Mouse (Mus musculus) B cell, adult 2 months (primary cell): ENCODE measurements around the gene Ugt1a9.
A peak's percentile ranks its signal among the peaks of the same experiment; 100 is the strongest.
"Not testable (repeated sequence)": the region's sequence is repeated elsewhere in the genome, so short reads cannot be mapped to it uniquely, and the experiment has no call there.

Experiments
- DNase-seq, 2 experiments: peaks; one replicate each; pipeline ENCODE4 v3.0.0; 2022

Ugt1a9 gene

DNA sequence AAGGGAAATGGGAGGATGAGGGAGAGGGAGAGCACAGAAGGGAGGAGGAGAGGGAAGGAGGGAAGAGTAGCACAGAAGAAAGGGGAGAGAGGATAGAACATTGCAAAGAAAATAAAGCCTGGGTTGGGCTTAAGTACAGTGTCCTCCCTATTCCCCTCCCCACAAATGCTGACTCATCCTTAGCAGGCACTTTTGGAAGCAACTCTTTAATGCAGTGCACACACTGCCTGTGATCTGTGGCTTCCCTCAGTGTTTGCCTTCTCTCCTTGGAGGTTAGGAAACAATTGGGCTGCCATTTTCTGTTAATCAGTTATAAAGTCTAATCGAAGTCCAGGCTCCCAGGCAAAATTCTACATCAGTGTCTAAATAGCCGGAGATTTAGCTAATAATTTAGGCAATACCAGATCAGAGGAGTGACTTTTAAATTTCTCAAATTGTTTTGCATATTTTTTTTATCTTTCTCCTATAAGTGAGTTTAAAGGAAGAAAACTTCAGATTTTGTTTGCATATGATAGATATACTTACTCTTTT, 38.5 kb downstream of the Ugt1a9 start:
- not testable (repeated sequence) for DNase-seq

DNA sequence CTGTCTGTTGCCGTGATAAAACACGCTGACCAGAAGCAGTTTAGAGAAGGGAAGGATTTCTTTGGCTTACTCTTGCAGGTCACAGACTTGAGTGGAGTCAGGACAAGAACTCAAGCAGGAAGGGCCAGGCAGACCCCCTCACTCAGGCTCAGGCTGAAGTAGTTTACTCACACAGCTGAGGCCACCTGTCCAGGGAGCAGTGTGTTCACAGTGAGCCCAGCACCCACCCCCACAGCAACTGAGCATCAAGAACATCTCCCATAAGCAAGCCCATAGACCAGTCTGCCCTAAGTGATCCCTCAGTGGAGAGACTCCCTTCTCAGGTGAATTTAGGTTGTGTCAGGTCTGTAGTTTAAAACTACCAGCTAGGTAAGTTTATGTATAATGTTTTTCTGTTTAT, 39.0 kb downstream of the Ugt1a9 start:
- DNase-seq: not testable (repeated sequence)

- not testable (repeated sequence) for DNase-seq
Observed at GRCm38 (mm10) chr1:88112769-88113168, 42.2 kb downstream of the Ugt1a9 start.

DNA sequence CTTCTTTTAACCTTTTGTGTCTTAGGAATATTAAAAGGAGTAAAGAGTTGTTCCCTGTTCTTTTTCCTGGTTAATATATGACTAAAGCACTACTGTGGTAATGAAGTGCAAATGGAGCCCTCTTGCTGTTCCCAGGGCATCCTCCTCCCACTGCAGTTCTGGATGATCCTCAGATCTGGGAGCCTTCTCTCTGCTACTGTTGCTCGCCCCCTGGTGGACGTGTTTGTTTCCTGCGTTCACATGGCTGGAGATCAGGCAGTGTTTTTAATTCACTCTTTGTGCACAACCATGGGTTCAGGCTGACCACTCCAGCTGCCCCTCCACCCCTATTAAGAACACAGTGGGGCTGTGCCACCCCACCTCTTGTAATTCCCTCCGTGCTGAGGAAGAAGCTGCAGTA, 50.0 kb downstream of the Ugt1a9 start:
- DNase-seq: not testable (repeated sequence)

GRCm38 (mm10) chr1:88121521-88121920, 50.9 kb downstream of the Ugt1a9 start:
- DNase-seq: not testable (repeated sequence)

GRCm38 (mm10) chr1:88125827-88126360, 55.3 kb downstream of the Ugt1a9 start:
- DNase-seq: not testable (repeated sequence)

- DNase-seq: not testable (repeated sequence)
Observed at GRCm38 (mm10) chr1:88129091-88129490, 58.5 kb downstream of the Ugt1a9 start.

DNA sequence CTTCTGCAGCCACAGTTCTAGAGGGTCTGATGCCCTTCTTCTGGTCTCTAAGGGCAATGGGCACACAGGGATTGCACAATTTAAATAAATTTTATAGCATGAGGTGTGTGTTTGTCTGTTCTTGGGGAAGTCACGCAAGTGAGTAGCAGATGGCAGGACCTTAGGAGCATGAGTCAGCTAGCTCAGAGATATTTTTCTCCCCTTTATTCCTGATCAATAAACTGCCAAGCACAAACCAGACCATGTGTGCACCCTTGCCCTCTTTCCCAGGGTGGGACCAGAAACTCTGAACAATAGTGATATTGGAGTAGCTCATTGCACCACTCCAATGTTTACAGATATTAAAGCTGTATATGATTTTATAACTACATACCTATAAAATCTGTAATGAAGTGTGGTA, 59.6 kb downstream of the Ugt1a9 start:
- DNase-seq: not testable (repeated sequence)

- DNase-seq: no peak
Observed at GRCm38 (mm10) chr1:88133908-88134456, 63.4 kb downstream of the Ugt1a9 start.

GRCm38 (mm10) chr1:88134457-88135011, 63.9 kb downstream of the Ugt1a9 start, which contains the start of gene Ugt1a6a:
Gene Ugt1a6a, plus strand, starts transcription at chr1:88134809.
- not testable (repeated sequence) for DNase-seq

DNA sequence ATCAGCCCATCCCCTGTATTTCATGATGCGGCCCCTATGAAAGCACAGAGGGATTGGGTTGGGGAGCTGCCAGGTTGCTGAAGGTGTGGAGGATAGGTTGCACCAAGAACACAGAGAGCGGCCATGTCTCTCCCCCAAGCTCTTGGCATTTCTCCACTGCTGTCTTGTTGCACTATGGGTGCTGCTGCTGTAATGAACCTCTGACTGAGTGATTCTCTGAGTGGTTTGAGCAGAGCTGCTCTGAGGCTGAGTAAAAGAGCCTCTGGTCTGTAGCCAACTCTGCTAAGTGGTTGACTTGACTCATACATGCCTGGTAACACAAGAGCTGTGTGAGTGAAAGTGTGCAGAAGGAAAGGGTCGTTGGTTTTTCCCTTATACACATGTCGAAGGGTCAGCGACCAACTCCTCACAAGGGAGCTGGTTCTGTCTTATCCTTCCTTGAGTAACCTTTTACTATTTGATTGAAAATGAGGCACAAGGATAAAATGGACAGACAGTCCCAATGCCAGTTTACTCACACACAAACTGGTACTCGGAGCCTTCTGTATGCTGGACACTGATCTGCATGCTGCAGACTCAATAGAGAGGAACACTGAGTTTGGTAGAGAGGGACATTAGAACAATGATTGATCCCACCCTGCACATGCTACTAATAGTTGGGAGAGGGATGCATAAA, 64.8 kb downstream of the Ugt1a9 start:
- DNase-seq: not testable (repeated sequence)

DNA sequence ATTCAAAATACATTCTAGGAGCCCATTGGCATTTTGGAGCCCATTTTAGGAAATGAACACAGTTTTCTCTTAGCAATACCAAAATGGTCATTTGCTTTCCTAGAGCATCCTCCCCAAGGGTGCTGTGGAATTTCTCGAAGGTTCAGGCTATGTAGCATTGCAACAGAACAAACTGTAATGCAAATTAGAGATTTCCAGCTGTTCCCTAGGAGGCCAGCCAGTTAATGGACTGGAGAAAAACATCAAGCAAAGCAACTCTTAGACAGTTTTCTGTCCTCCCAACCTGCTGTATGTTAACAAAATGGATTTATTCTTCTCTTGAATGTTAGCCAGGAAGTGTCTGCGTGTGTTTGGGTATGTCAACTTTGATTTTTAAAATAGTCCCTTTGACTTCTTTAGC, 66.0 kb downstream of the Ugt1a9 start:
- no peak for DNase-seq

GRCm38 (mm10) chr1:88137264-88137663, 66.7 kb downstream of the Ugt1a9 start:
- no peak for DNase-seq

DNA sequence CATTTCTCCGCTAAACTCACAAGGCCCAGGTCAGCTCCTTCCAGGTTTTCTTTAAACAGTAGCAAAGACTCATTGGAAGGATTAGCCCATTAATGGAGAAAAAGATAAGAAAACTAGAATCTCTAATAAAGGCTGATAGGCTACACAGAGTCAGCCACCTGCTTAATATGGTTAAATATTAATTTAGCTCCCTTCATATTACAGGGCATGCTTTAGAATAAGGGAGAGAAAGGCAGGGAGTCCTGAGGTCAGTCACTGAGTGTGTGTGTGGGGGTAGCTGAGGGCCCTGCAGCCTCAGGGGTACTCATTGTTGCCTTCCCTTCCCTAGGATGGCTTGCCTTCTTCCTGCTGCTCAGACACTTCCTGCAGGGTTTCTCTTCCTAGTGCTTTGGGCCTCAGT, 67.5 kb downstream of the Ugt1a9 start:
- DNase-seq: no peak

- DNase-seq: not testable (repeated sequence)
Observed at GRCm38 (mm10) chr1:88140492-88140891, 69.9 kb downstream of the Ugt1a9 start.

DNA sequence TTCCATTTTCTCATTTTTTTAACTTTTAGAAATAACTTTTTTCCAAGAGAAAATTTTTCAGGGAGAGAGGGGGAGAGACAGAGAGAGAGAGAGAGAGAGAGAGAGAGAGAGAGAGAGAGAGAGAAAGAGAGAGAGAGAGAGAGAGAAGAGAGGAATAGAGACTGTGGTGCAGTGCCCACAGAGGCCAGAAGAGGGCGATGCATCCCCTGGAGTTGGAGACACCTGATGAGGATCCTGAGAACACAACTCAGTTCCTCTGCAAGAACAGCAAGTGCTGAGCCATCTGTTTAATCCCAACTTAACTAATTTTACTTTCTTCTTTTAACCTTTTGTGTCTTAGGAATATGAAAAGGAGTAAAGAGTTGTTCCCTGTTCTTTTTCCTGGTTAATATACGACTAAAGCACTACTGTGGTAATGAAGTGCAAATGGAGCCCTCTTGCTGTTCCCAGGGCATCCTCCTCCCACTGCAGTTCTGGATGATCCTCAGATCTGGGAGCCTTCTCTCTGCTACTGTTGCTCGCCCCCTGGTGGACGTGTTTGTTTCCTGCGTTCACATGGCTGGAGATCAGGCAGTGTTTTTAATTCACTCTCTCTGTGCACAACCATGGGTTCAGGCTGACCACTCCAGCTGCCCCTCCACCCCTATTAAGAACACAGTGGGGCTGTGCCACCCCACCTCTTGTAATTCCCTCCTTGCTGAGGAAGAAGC, 73.5 kb downstream of the Ugt1a9 start:
- DNase-seq: peak; percentile 62 to 64

- DNase-seq: peak in 1 of 2 experiments; percentile 3
Observed at GRCm38 (mm10) chr1:88145278-88145677, 74.7 kb downstream of the Ugt1a9 start.

GRCm38 (mm10) chr1:88150133-88150532, 79.5 kb downstream of the Ugt1a9 start:
- not testable (repeated sequence) for DNase-seq

DNA sequence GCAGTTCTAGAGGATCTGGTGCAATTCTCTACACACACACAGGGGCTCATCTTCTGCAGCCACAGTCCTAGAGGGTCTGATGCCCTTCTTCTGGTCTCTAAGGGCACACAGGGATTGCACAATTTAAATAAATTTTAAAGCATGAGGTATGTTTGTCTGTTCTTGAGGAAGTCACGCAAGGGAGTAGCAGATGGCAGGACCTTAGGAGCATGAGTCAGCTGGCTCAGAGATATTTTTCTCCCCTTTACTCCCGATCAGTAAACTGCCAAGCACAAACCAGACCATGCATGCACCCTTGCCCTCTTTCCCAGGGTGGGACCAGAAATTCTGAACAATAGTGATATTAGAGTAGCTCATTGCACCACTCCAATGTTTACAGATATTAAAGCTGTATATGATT, 87.8 kb downstream of the Ugt1a9 start:
- DNase-seq: no peak

DNA sequence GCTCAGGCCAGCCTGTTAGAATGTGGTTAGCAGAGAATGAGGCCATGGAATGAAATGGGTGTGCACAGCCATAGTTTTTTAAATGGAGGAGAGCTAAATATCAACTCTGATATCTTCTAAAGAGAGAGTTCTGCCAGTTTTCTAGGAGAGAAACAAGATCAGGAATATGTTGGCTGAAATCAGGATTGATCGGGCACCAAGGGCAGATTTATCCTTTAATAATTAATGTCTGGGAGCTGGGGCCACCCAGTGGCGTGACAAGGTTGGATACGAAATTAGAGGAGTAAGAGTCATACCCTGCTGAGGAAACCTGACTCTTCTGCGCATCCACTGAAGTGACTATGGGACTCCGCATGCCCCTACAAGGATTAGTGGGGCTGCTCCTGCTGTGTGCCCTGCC, 95.1 kb downstream of the Ugt1a9 start, which contains the start of gene Ugt1a5:
Gene Ugt1a5, plus strand, starts transcription at position 302 of the 400 bp plus-strand sequence.
- DNase-seq: no peak

- not testable (repeated sequence) for DNase-seq
Observed at GRCm38 (mm10) chr1:88172190-88172589, 101.6 kb downstream of the Ugt1a9 start.

DNA sequence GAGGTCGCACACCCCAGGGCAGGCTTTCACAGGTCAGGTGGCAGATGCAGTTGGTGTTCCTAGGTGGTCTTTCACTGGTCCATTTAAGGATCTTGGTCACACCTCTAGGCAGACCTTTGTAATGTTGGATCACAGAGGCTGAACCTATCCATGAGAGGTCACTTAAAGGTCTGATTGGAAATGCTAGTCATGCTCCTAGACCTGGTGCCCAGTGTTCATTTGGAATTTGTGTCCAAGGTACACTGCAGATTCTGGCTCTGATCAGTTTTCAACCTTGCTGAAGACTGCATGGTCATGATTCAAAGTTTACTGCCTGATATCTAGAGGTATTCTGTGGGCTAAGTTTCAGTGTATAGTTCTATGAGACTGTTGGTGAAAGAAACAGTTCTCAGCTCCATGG, 109.1 kb downstream of the Ugt1a9 start:
- DNase-seq: no peak
